Mouse (Mus musculus): Measurements from ENCODE around the gene Atg4d. TPM values are rescaled to one million over a fixed set of nuclear protein-coding genes. Genes with fewer than 3 reads are reported as not detected.
"Not testable (repeated sequence)": the region's sequence is repeated elsewhere in the genome, so short reads cannot be mapped to it uniquely, and the experiment has no call there.

Gene Atg4d
- polyA plus RNA-seq, 1 experiment from 2014 or later, result 44.7 TPM

- Histone ChIP-seq H3K4me3 (ENCODE audit: low read depth, low read length) (no peak overlapping the region), H3K9ac (ENCODE audit: low read depth, low read length) (no peak overlapping the region), H3K27me3 (replicated peaks; ENCODE audit: control insufficient read depth, insufficient read depth, low read length) (peaks cover 76% of the 10 kb centered on the region), H3K9me3 (ENCODE audit: control insufficient read depth) (no peaks in the 10 kb centered on the region), H3K4me1 (replicated peaks; ENCODE audit: control insufficient read depth, insufficient read depth, low read length) (peaks cover 3% of the 10 kb centered on the region), H3K4me2 (replicated peaks; ENCODE audit: low read depth) (no peak overlapping the region), H3K36me3 (ENCODE audit: control insufficient read depth, insufficient read depth) (no peaks in the 10 kb centered on the region), H3K27ac (ENCODE audit: low read depth, low read length) (no peak overlapping the region)
- no peak for ATAC-seq
- no peak for TF ChIP-seq CTCF (IDR thresholded peaks at IDR 0.05; ENCODE audit: low read depth)
- WGBS, result 91% methylated on average over 1 of the region's 1 CpGs
These were observed 18.8 kb upstream of the Atg4d start for GRCm38 (mm10) chr9:21246342-21246741.

- Histone ChIP-seq H3K27ac (ENCODE audit: low read depth, low read length) (no peak within 1 kb of the TSS), H3K27me3 (replicated peaks; ENCODE audit: control insufficient read depth, insufficient read depth, low read length) (peaks cover 76% of the 10 kb centered on the region), H3K4me2 (replicated peaks; ENCODE audit: low read depth) (peak within 1 kb of the TSS; percentile 59), H3K9me3 (ENCODE audit: control insufficient read depth) (no peaks in the 10 kb centered on the region), H3K9ac (ENCODE audit: low read depth, low read length) (no peak within 1 kb of the TSS), H3K4me1 (replicated peaks; ENCODE audit: control insufficient read depth, insufficient read depth, low read length) (peaks cover 3% of the 10 kb centered on the region), H3K4me3 (ENCODE audit: low read depth, low read length) (peak within 1 kb of the TSS; percentile 32), H3K36me3 (ENCODE audit: control insufficient read depth, insufficient read depth) (no peaks in the 10 kb centered on the region)
- no peak for TF ChIP-seq CTCF (IDR thresholded peaks at IDR 0.05; ENCODE audit: low read depth)
- whole genome bisulfite sequencing, result 3% methylated on average over 29 of the region's 30 CpGs
- ATAC-seq, result no peak
These were observed 16.8 kb upstream of the Atg4d start, which contains the start of gene S1pr5 for GRCm38 (mm10) chr9:21248326-21248725. S1pr5 (minus strand) TSS chr9:21248443.

GRCm38 (mm10) chr9:21249629-21250508, 15.2 kb upstream of the Atg4d start:
- Histone ChIP-seq H3K4me1 (replicated peaks; ENCODE audit: control insufficient read depth, insufficient read depth, low read length) (no peaks in the 10 kb centered on the region), H3K4me2 (replicated peaks; ENCODE audit: low read depth) (no peak overlapping the region), H3K9ac (ENCODE audit: low read depth, low read length) (no peak overlapping the region), H3K4me3 (ENCODE audit: low read depth, low read length) (no peak overlapping the region), H3K27ac (ENCODE audit: low read depth, low read length) (no peak overlapping the region), H3K9me3 (ENCODE audit: control insufficient read depth) (no peaks in the 10 kb centered on the region), H3K27me3 (replicated peaks; ENCODE audit: control insufficient read depth, insufficient read depth, low read length) (peaks cover 60% of the 10 kb centered on the region), H3K36me3 (ENCODE audit: control insufficient read depth, insufficient read depth) (no peaks in the 10 kb centered on the region)
- 29% methylated on average over 17 of the region's 17 CpGs for WGBS
- no peak for TF ChIP-seq CTCF (IDR thresholded peaks at IDR 0.05; ENCODE audit: low read depth)
- ATAC-seq, result no peak

- no peaks in the 10 kb centered on the region for H3K36me3 ChIP-seq (ENCODE audit: control insufficient read depth, insufficient read depth)
- 50% methylated on average over 2 of the region's 2 CpGs for WGBS
- H3K9ac ChIP-seq (ENCODE audit: low read depth, low read length), result no peak overlapping the region
- no peaks in the 10 kb centered on the region for H3K4me1 ChIP-seq (replicated peaks; ENCODE audit: control insufficient read depth, insufficient read depth, low read length)
- no peaks in the 10 kb centered on the region for H3K9me3 ChIP-seq (ENCODE audit: control insufficient read depth)
- TF ChIP-seq CTCF (IDR thresholded peaks at IDR 0.05; ENCODE audit: low read depth), result no peak
- H3K27ac ChIP-seq (ENCODE audit: low read depth, low read length), result no peak overlapping the region
- H3K4me2 ChIP-seq (replicated peaks; ENCODE audit: low read depth), result no peak overlapping the region
- H3K4me3 ChIP-seq (ENCODE audit: low read depth, low read length), result no peak overlapping the region
- ATAC-seq, result no peak
- peaks cover 54% of the 10 kb centered on the region for H3K27me3 ChIP-seq (replicated peaks; ENCODE audit: control insufficient read depth, insufficient read depth, low read length)
These were observed 14.6 kb upstream of the Atg4d start for GRCm38 (mm10) chr9:21250509-21250908.

- Histone ChIP-seq H3K4me3 (ENCODE audit: low read depth, low read length) (no peak overlapping the region), H3K4me2 (replicated peaks; ENCODE audit: low read depth) (no peak overlapping the region), H3K9ac (ENCODE audit: low read depth, low read length) (no peak overlapping the region), H3K4me1 (replicated peaks; ENCODE audit: control insufficient read depth, insufficient read depth, low read length) (no peaks in the 10 kb centered on the region), H3K36me3 (ENCODE audit: control insufficient read depth, insufficient read depth) (no peaks in the 10 kb centered on the region), H3K27ac (ENCODE audit: low read depth, low read length) (no peak overlapping the region), H3K27me3 (replicated peaks; ENCODE audit: control insufficient read depth, insufficient read depth, low read length) (peaks cover 47% of the 10 kb centered on the region), H3K9me3 (ENCODE audit: control insufficient read depth) (no peaks in the 10 kb centered on the region)
- TF ChIP-seq CTCF (IDR thresholded peaks at IDR 0.05; ENCODE audit: low read depth), result no peak
- 62% methylated on average over 13 of the region's 13 CpGs for WGBS
- no peak for ATAC-seq
These were observed 13.9 kb upstream of the Atg4d start for GRCm38 (mm10) chr9:21251116-21251735.

GRCm38 (mm10) chr9:21254690-21255089, 10.4 kb upstream of the Atg4d start:
- Histone ChIP-seq H3K4me3 (ENCODE audit: low read depth, low read length) (no peak overlapping the region), H3K9ac (ENCODE audit: low read depth, low read length) (no peak overlapping the region), H3K9me3 (ENCODE audit: control insufficient read depth) (no peaks in the 10 kb centered on the region), H3K4me1 (replicated peaks; ENCODE audit: control insufficient read depth, insufficient read depth, low read length) (no peaks in the 10 kb centered on the region), H3K27ac (ENCODE audit: low read depth, low read length) (no peak overlapping the region), H3K27me3 (replicated peaks; ENCODE audit: control insufficient read depth, insufficient read depth, low read length) (peaks cover 19% of the 10 kb centered on the region), H3K36me3 (ENCODE audit: control insufficient read depth, insufficient read depth) (no peaks in the 10 kb centered on the region), H3K4me2 (replicated peaks; ENCODE audit: low read depth) (no peak overlapping the region)
- TF ChIP-seq CTCF (IDR thresholded peaks at IDR 0.05; ENCODE audit: low read depth), result no peak
- no peak for ATAC-seq

- 68% methylated on average over 4 of the region's 4 CpGs for WGBS
- not testable (repeated sequence) for H3K36me3 ChIP-seq (ENCODE audit: control insufficient read depth, insufficient read depth); H3K9ac ChIP-seq (ENCODE audit: low read depth, low read length); H3K9me3 ChIP-seq (ENCODE audit: control insufficient read depth); H3K4me1 ChIP-seq (replicated peaks; ENCODE audit: control insufficient read depth, insufficient read depth, low read length); ATAC-seq; H3K27me3 ChIP-seq (replicated peaks; ENCODE audit: control insufficient read depth, insufficient read depth, low read length); H3K27ac ChIP-seq (ENCODE audit: low read depth, low read length); H3K4me3 ChIP-seq (ENCODE audit: low read depth, low read length); H3K4me2 ChIP-seq (replicated peaks; ENCODE audit: low read depth)
These were observed 8.7 kb upstream of the Atg4d start for GRCm38 (mm10) chr9:21256349-21256748.
